Comparison of ENCODE assay signal across 20 mouse cellular contexts in the genomic region with DNA sequence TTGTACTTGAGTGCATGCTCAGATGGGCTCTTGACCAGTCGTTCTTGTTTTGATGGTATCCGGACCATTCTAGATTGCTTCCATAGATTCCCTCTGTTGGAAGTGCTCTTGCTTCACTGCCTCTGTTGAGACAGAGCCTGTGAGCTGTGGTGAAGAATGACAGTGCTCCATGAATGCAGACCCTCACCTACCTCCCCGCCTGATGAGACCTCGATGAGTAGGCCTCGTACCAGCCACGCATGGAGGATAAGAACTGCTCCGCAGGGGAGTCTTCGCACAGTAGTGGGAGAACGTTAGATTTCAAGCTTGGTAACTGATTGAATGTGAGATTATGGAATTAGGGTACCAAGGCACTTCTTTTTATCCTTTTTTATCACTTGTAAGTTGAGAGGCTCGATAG. TPM values are rescaled to one million over a fixed set of nuclear protein-coding genes. Genes with fewer than 3 reads are reported as not detected.
DNase-seq lines count a peak whose midpoint lies in the region; TF ChIP-seq lines count a peak whose summit lies in the region.
"Had no signal": no experiment of that assay in that cellular context is flagged by ENCODE, and none has a peak within 500 bp of the region (broad histone marks: within the 10 kb centered on the region; RNA-seq: fewer than 3 reads in every experiment).

No protein-coding gene starts in this region.

- peaks cover 37% of the 10 kb centered on the region for H3K36me3 ChIP-seq in heart, adult 2 months (ENCODE audit: control insufficient read depth, insufficient read depth, low read length)
- H3K36me3 ChIP-seq in spleen, adult 2 months (ENCODE audit: control insufficient read depth, insufficient read depth, low read length): peaks cover 7% of the 10 kb centered on the region
- H3K36me3 ChIP-seq: embryonic facial prominence, embryonic 15.5 days had no signal

- no peak overlapping the region for H3K4me3 ChIP-seq in heart, adult 2 months
- no peak overlapping the region; the same call in 1 of the 2 replicates for H3K4me3 ChIP-seq in spleen, adult 2 months (ENCODE audit: extremely low read depth, insufficient read depth, insufficient read length)
- H3K4me3 ChIP-seq: embryonic facial prominence, embryonic 13.5 days; embryonic facial prominence, embryonic 15.5 days; erythroblast, embryonic 14.5 days; forebrain, embryonic 10.5 days; forebrain, embryonic 12.5 days had no signal

- peaks cover 2% of the 10 kb centered on the region for H3K79me2 ChIP-seq in heart, adult 2 months (replicated peaks; ENCODE audit: control insufficient read depth, insufficient read depth, low read length)

- H3K27me3 ChIP-seq in heart, adult 2 months (ENCODE audit: control insufficient read depth, insufficient read depth, low read length): no peaks in the 10 kb centered on the region
- H3K27me3 ChIP-seq in spleen, adult 2 months (ENCODE audit: control insufficient read depth, insufficient read depth, low read length): no peaks in the 10 kb centered on the region
- H3K27me3 ChIP-seq: embryonic facial prominence, embryonic 13.5 days; embryonic facial prominence, embryonic 15.5 days; forebrain, embryonic 12.5 days; Patski had no signal

- WGBS in heart, adult 2 months: 89% methylated on average over 10 of the region's 10 CpGs
- WGBS in spleen, adult 2 months: 92% methylated on average over 10 of the region's 10 CpGs

- no peak for TF ChIP-seq POLR2A in heart, adult 2 months (IDR thresholded peaks at IDR 0.05; ENCODE audit: insufficient read depth, low read depth, low read length)
- no peak for TF ChIP-seq POLR2A in spleen, adult 2 months (IDR thresholded peaks at IDR 0.05; ENCODE audit: low read depth, low read length)

- intact Hi-C loops in heart, adult 2 months (cut with DNase I): loop anchor here (5.0 kb wide), 2 partner anchors 55 to 115 kb away; partner anchors contain the start of genes Add3 and Mxi1

- peak; percentile 78 for DNase-seq in heart, adult 11 months
- DNase-seq in heart, adult 2 months: no peak
- no peak for DNase-seq in spleen, adult 2 months (ENCODE audit: low read depth in 1 of 2, low spot score in 2 of 2)
- no peak for DNase-seq in spleen, adult 18-20 months
- no peak for DNase-seq in adrenal gland, postnatal 25 days
- DNase-seq: adrenal gland, adult 8-10 months; adrenal gland, postnatal 14 days; cerebellum, adult 11 months; cerebellum, adult 18-20 months; cerebellum, adult 8-10 months; cerebellum, adult 9-11 months; cerebellum, postnatal 14 days; cerebellum, postnatal 36 days; embryo, embryonic 11 days had no signal

- no peak for TF ChIP-seq EP300 in heart, adult 2 months (IDR thresholded peaks at IDR 0.05; ENCODE audit: insufficient read depth, low read depth, low read length)

- H3K9ac ChIP-seq in heart, adult 2 months (ENCODE audit: low read depth, low read length): no peak overlapping the region
- H3K9ac ChIP-seq: embryonic facial prominence, embryonic 13.5 days; embryonic facial prominence, embryonic 15.5 days; forebrain, embryonic 12.5 days had no signal

- peaks cover 31% of the 10 kb centered on the region for H3K4me1 ChIP-seq in heart, adult 2 months (ENCODE audit: control insufficient read depth, insufficient read depth, low read length)
- H3K4me1 ChIP-seq in spleen, adult 2 months (ENCODE audit: control insufficient read depth, insufficient read depth, insufficient read length): peaks cover 14% of the 10 kb centered on the region

- H3K27ac ChIP-seq in heart, adult 2 months: no peak overlapping the region
- H3K27ac ChIP-seq in spleen, adult 2 months (ENCODE audit: insufficient read depth, low read length): 0 out of 2 replicates have a peak overlapping the region, but pooled peaks have one; percentile 20
- H3K27ac ChIP-seq: embryonic facial prominence, embryonic 13.5 days; embryonic facial prominence, embryonic 15.5 days; forebrain, embryonic 10.5 days; forebrain, embryonic 12.5 days had no signal

- no peak for TF ChIP-seq CTCF in heart, adult 2 months (IDR thresholded peaks at IDR 0.05)
- no peak for TF ChIP-seq CTCF in spleen, adult 2 months (IDR thresholded peaks at IDR 0.05; ENCODE audit: extremely low read depth, insufficient read depth, insufficient read length, insufficient replicate concordance)

RNA-seq across cellular contexts. Expression of gene Add3, which starts 56.7 kb away (rescaled TPM):
- total RNA-seq in heart, adult 2 months (2021): 10 to 100 TPM; 38.9 to 50.5 TPM
- polyA plus RNA-seq in heart, adult 2 months (2012; rRNA removed): 25.2 and 44.5 TPM in 2 replicates
- polyA plus RNA-seq in spleen, adult 2 months (2012; rRNA removed): 40.6 and 45.1 TPM in 2 replicates
- total RNA-seq in adrenal gland, postnatal 25 days (2021): 48.3 and 51.8 TPM in 2 replicates
